Mouse (Mus musculus): ENCODE data around the gene Slc22a16. TPM values are rescaled to one million over a fixed set of nuclear protein-coding genes. Genes with fewer than 3 reads are reported as not detected.
A peak's percentile ranks its signal among the peaks of the same experiment; 100 is the strongest.

Slc22a16 gene
- polyA plus RNA-seq, 2 experiments = not detected

GRCm38 (mm10) chr10:40649634-40650033 is 79.5 kb downstream of the Slc22a16 start:
- DNase-seq (ENCODE audit: low spot score) (peak; percentile 29), ATAC-seq (ENCODE audit: low FRiP score, low read depth) (no peak)
- 15% methylated on average over 4 of the region's 4 CpGs for WGBS
- no peak for TF ChIP-seq POLR2A (IDR thresholded peaks at IDR 0.05; ENCODE audit: borderline replicate concordance, extremely low read depth, insufficient read depth, insufficient read length)
- Histone ChIP-seq H3K27me3 (ENCODE audit: control insufficient read depth, insufficient read depth, low read length) (no peaks in the 10 kb centered on the region), H3K9ac (ENCODE audit: low read depth, low read length, severe bottlenecking) (no peak overlapping the region), H3K4me1 (ENCODE audit: control insufficient read depth, insufficient read depth, low read length) (no peaks in the 10 kb centered on the region), H3K4me2 (replicated peaks; ENCODE audit: low read depth, low read length, severe bottlenecking) (no peak overlapping the region), H3K36me3 (ENCODE audit: control insufficient read depth, insufficient read depth, low read length) (no peaks in the 10 kb centered on the region), H3K9me3 (ENCODE audit: control insufficient read depth, low read length) (no peaks in the 10 kb centered on the region), H3K27ac (replicated peaks; ENCODE audit: low read depth, low read length) (no peak overlapping the region), H3K4me3 (replicated peaks; ENCODE audit: low read length) (no peak overlapping the region)

GRCm38 (mm10) chr10:40651676-40652075 is 81.5 kb downstream of the Slc22a16 start:
- 75% methylated on average over 2 of the region's 2 CpGs for WGBS
- no peak for TF ChIP-seq POLR2A (IDR thresholded peaks at IDR 0.05; ENCODE audit: borderline replicate concordance, extremely low read depth, insufficient read depth, insufficient read length)
- Histone ChIP-seq H3K4me1 (ENCODE audit: control insufficient read depth, insufficient read depth, low read length) (no peaks in the 10 kb centered on the region), H3K27me3 (ENCODE audit: control insufficient read depth, insufficient read depth, low read length) (no peaks in the 10 kb centered on the region), H3K9me3 (ENCODE audit: control insufficient read depth, low read length) (no peaks in the 10 kb centered on the region), H3K4me2 (replicated peaks; ENCODE audit: low read depth, low read length, severe bottlenecking) (no peak overlapping the region), H3K36me3 (ENCODE audit: control insufficient read depth, insufficient read depth, low read length) (no peaks in the 10 kb centered on the region), H3K4me3 (replicated peaks; ENCODE audit: low read length) (no peak overlapping the region), H3K9ac (ENCODE audit: low read depth, low read length, severe bottlenecking) (no peak overlapping the region), H3K27ac (replicated peaks; ENCODE audit: low read depth, low read length) (no peak overlapping the region)
- DNase-seq (ENCODE audit: low spot score) (no peak), ATAC-seq (ENCODE audit: low FRiP score, low read depth) (no peak)

Other genes with a start within 250 kb of the Slc22a16 start
- 13.5 and 15.6 TPM in 2 replicates for gene Cdk19, start 230.8 kb upstream of the Slc22a16 start, polyA plus RNA-seq (2012; rRNA removed)
- gene Cdk19, start 230.8 kb upstream of the Slc22a16 start, polyA plus RNA-seq (2014; fragmentation: Nextera tagmentation; extraction: Ambion mirVana) = 12.2 and 14.4 TPM in 2 replicates
- 0.06 and 0.13 TPM in 2 replicates for gene Ddo, start 59.7 kb downstream of the Slc22a16 start, polyA plus RNA-seq (2012; rRNA removed)
- 0.14 and 0.28 TPM in 2 replicates for gene Ddo, start 59.7 kb downstream of the Slc22a16 start, polyA plus RNA-seq (2014; fragmentation: Nextera tagmentation; extraction: Ambion mirVana)
- gene Mettl24, start 112.9 kb downstream of the Slc22a16 start, polyA plus RNA-seq (2012; rRNA removed) = 1.4 and 1.7 TPM in 2 replicates
- gene Mettl24, start 112.9 kb downstream of the Slc22a16 start, polyA plus RNA-seq (2014; fragmentation: Nextera tagmentation; extraction: Ambion mirVana) = 1.8 and 2.5 TPM in 2 replicates

Measured in limb, embryonic 14.5 days (tissue).